Mouse (Mus musculus) heart, adult 11 months (tissue): ENCODE results near the gene Ager.

Experiments used
- DNase-seq: peaks from one replicate; pipeline ENCODE4 v3.0.0; 2022

Gene Ager

GRCm38 (mm10) chr17:34597566-34598095, at the start of gene Ager:
Gene Ager (plus strand): TSS chr17:34597862.
- no peak for DNase-seq

- no peak for DNase-seq
Observed at GRCm38 (mm10) chr17:34549156-34549555, 48.5 kb upstream of the Ager start.

GRCm38 (mm10) chr17:34549843-34550242, 47.8 kb upstream of the Ager start:
- DNase-seq: peak; percentile 45

GRCm38 (mm10) chr17:34555483-34555882, 42.2 kb upstream of the Ager start:
- DNase-seq: peak; percentile 97

- peak; percentile 80 for DNase-seq
Observed at GRCm38 (mm10) chr17:34556406-34556805, 41.3 kb upstream of the Ager start.

GRCm38 (mm10) chr17:34557411-34557810, 40.3 kb upstream of the Ager start:
- DNase-seq: peak; percentile 92

- no peak for DNase-seq
Observed at GRCm38 (mm10) chr17:34559116-34559515, 38.5 kb upstream of the Ager start.

GRCm38 (mm10) chr17:34559895-34560294, 37.8 kb upstream of the Ager start:
- DNase-seq: no peak

GRCm38 (mm10) chr17:34560438-34560837, 37.2 kb upstream of the Ager start:
- DNase-seq: peak; percentile 83

GRCm38 (mm10) chr17:34561200-34561599, 36.5 kb upstream of the Ager start:
- peak; percentile 91 for DNase-seq

GRCm38 (mm10) chr17:34562595-34562994, 35.1 kb upstream of the Ager start:
- no peak for DNase-seq

GRCm38 (mm10) chr17:34563354-34563753, 34.3 kb upstream of the Ager start:
- peak; percentile 95 for DNase-seq

- peak; percentile 99 for DNase-seq
Observed at GRCm38 (mm10) chr17:34564003-34564421, 33.6 kb upstream of the Ager start, which contains the start of gene Notch4. Gene Notch4 (plus strand): TSS chr17:34564268.

- DNase-seq: peak; percentile 99
Observed at GRCm38 (mm10) chr17:34564796-34565195, 32.9 kb upstream of the Ager start.

- peak; percentile 90 for DNase-seq
Observed at GRCm38 (mm10) chr17:34567311-34567710, 30.4 kb upstream of the Ager start.

GRCm38 (mm10) chr17:34568421-34568820, 29.2 kb upstream of the Ager start:
- peak; percentile 91 for DNase-seq

- DNase-seq: peak; percentile 89
Observed at GRCm38 (mm10) chr17:34569919-34570318, 27.7 kb upstream of the Ager start.

- DNase-seq: peak; percentile 81
Observed at GRCm38 (mm10) chr17:34571875-34572274, 25.8 kb upstream of the Ager start.

GRCm38 (mm10) chr17:34572361-34572760, 25.3 kb upstream of the Ager start:
- peak; percentile 88 for DNase-seq

GRCm38 (mm10) chr17:34576577-34576976, 21.1 kb upstream of the Ager start:
- no peak for DNase-seq

GRCm38 (mm10) chr17:34578070-34578469, 19.6 kb upstream of the Ager start:
- DNase-seq: no peak

GRCm38 (mm10) chr17:34582528-34582927, 15.1 kb upstream of the Ager start:
- DNase-seq: peak; percentile 93

- DNase-seq: peak; percentile 97
Observed at GRCm38 (mm10) chr17:34583397-34583796, 14.3 kb upstream of the Ager start.

- peak; percentile 91 for DNase-seq
Observed at GRCm38 (mm10) chr17:34583819-34584218, 13.8 kb upstream of the Ager start.

GRCm38 (mm10) chr17:34585121-34585520, 12.5 kb upstream of the Ager start:
- no peak for DNase-seq
